Mouse (Mus musculus): ENCODE data around the gene Ckm.

DNA sequence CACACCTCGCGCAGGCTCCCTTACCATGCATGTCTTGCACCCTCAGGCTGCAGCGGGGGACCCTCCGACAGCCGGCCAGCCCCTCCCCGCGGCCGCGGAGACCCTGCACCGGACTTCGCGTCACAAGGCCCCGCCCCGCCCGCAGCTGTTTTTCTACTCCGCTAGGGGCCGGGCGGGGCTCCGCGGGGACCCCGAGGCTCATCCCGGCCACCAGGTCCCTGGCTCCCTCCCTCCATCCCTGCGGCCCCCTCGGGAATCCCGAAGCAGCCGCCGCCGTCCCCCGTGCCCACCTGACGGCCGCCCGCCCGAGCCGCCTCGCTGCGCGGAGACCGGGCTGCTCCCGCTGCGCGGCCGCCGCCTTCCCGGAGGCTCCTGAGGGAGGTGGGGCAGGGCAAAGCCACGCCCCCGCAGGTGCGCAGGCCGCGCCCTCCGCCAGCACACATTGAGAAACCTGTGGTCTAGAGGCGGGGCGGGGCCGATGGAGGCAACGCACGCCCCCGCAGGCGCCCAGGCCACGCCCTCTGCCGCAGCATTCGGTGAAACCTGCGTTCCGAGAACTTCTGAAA lies 762 bp upstream of the Ckm start, which contains the start of gene Klc3:
- TF ChIP-seq CTCF (IDR thresholded peaks at IDR 0.05; ENCODE audit: low read depth, low read length) (no peak), POLR2A (IDR thresholded peaks at IDR 0.05; ENCODE audit: extremely low read depth, insufficient read depth, low read length) (no peak)
